Mouse (Mus musculus) layer of hippocampus, postnatal 36 days (tissue): ENCODE data around the gene Wdr34. TPM values are rescaled to one million over a fixed set of nuclear protein-coding genes. Genes with fewer than 3 reads are reported as not detected.

ENCODE experiments used
- DNase-seq, 2 experiments: peaks; one replicate each; pipeline ENCODE4 v3.0.0; 2022
- total RNA-seq, 2 experiments: library from RNA; stranded (reverse); gene quantifications; 2 replicates each; pipeline ENCODE4 v1.2.3; 2021

The Wdr34 gene
- total RNA-seq, result 10 to 100 TPM; 31.8 to 34.0 TPM

DNA sequence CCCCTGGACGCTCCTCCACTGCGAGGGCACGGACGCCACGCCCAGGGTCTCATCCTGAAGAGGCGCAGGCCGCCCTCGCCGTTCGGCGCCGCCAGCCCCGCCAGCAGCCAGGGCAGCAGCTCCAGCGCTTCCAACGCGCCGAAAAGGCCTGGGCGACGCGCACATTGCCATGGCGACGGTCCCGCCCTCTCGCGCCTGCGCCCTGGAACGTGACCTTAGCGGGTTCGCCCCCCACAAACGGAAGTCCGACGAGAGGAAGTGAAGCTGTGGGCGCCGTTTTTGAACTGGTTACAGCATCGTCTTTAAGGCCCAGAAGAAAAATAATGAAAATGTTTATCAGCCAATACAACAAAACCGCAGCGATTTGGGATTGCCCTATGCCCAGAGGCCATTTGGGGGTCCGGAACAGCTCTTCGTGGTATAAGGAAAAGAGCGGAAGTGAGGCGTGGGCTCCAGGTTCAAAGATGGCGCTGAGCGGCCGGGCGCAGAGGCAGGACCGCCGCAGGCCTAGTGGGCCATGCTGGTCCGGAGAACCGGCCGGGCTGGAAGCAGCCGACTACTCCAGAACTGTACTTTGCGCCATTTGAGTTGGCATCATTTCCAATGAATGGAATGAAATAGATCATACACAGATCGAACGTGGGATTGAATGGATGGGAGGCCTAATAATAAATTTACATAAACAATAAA is at the start of gene Wdr34:
Gene Wdr34, minus strand, starts transcription at position 183 of the 690 bp plus-strand sequence.
- DNase-seq, result peak; percentile 97 to 98

DNA sequence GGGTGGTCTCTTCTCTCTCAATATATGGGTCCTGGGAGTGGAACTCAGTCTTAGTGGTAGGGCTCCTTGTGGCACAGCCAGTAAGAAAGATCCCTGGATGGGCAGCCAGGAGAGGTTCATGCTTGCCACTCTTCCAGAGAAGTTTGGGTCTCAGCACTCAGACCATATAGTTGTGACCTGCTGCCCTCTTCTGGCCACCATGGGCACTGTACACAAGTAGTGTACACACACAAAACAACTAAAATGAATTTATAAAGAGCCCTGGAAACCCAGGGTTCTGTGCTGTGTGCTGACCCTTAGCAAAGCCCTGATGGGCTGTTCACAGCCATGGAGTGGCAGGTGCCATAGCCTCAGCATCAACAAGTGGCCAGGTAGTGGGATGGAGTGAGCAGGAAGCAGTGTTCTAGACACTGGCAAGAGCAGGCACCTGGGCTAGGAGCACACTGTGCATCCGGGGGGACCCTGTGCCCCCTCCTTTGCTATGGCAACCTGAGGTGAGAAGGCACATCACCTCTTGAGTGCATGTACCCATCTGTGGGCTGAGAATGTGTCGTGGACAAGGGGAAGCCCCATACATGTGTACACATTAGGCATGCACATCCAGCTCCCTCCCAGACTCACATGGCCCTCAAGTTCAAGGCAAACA is 47.3 kb upstream of the Wdr34 start:
- no peak for DNase-seq

DNA sequence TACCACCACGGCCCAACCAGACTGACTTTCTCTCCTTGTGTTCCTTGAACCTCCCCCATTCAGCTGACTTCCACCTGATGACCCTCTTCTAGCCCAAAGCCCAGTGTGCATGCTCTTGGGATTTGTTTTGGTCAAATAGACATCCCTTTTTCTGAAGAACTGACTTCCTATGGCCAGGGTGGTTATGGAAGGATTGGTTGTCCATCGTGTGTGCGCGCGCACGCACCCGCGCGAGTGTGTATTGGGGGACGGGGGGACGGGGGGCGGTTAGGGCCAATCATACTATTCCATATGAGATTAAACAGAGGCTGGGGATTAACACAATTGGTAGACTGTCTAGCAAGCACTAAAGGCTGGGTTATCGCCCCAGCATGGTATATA is 45.5 kb upstream of the Wdr34 start:
- DNase-seq, result no peak

DNA sequence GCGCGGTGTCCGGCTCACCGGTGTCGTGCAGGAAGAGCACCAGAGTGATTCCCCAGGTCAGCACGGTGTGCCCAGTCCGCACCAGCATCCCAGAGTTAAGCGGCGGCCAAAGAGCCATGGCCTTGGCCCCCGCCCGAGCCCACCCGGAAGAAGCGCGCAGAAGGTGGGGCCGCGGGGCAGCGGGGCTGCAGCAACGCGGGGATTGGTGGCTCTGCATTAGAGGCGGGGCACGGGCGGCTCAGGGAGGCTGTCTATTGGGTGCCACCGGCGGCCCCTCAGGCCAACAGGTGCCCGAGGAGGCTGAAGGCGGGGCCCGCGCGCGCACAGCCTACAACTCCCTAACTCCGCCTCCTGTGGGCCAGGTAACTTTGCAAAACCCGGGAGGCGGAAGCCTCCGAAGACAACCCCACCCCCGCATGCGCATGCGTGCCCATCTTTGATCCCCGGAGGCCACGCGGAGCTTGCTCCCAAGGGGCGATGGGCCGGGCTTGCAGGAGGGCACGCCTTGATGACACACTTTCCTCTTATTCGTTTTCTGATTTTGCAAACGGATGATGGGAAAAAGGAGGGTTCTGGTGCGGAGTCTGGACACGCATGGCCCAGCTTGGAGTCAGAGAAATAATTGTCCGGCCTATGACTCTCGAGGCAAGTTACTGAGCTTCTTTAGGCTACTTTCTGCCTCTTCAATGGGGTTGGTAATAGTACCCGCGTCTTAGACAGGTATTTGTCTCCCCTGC is 45.0 kb upstream of the Wdr34 start, which contains the start of gene Zdhhc12:
Gene Zdhhc12, minus strand, starts transcription at position 178 of the 737 bp plus-strand sequence.
- DNase-seq, result peak; percentile 91 to 94

DNA sequence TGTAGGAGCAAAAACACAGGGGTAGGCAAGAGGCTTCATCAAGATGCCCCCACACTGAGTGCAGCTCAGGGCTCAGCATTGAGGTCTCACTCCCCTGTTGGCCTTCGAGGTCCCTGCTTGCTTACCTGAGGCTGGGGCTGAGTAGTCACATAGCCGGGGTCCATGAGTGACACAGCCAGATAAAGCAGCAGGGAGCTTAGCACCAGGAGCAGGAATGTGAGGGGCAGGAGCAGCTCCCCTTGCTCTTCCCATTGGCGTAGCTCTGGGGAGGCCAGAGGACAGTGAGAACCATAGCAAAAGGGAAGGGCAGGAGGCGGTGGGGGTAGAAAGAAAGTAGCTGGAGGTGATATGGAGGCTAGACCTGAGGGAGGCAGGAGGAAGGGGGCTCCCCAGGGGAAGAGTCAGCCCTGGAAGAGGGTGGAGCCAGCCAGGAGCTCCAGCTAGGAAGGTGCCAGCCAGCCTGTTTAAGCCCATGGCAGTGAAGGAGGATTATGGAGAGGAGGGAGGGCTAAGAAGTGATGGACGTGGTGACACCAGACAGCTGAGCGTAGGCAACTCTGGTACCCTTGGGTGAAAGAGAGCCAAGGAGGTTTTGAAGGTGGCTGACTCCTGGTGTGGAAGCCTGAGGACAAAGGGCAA is 43.7 kb upstream of the Wdr34 start:
- DNase-seq, result no peak

DNA sequence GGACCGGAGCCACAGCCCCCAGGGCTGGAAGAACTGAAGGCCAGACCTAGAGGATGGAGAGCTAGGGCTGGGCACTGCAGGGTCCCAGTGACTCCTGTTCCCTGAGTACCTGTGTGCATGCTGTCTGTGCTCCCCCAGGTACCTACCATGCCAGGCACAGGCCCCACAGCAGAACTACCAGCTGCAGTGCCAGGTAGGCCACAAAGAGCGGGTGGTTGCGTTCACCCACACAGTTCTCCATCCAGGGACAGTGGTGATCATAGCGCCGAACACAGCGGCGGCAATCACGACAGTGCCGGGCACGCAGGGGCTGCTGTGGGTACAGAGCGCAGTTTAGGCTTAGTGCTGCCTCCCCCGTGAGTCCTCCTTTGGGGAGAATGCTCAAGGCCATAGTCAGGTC is 42.8 kb upstream of the Wdr34 start:
- DNase-seq, result no peak

DNA sequence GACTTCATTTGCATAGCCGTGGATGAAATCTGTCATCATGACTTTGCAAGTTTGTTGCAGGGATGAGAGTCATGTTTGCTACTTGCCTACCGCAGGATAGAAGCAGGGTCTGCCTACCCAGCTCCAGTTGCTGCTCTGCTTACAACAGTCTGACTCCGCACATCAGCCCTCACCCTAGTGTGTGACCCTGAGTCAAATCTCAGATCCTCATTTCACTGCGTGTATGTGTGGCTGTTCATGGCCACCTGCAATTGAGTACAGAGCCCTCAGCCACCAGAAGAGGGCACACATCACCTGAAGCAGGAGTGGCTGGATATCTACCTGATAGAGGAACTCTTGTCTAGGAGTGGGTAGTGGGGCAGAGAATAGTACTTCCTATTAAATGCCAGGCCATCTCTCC is 38.6 kb upstream of the Wdr34 start:
- no peak for DNase-seq

DNA sequence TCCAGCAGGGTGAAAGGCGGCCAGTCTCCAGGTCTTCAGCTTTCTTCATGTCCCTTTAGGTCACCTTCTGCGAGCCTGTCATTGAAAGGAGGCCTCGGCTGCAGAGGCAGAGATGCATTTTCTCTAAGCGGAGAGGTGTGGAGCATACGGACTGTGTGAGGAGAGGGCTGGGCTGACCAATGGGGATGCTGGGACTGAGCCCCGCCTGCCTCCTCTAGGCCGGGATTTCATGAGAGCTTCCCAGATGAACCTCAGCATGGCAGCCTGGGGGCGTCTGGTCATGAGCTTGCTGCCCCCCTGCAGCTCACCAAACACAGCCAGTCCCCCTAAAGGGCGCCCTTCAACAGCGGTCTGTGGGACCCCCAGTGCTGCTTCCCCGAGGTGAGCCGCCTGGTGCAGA is 36.0 kb upstream of the Wdr34 start:
- DNase-seq, result no peak

DNA sequence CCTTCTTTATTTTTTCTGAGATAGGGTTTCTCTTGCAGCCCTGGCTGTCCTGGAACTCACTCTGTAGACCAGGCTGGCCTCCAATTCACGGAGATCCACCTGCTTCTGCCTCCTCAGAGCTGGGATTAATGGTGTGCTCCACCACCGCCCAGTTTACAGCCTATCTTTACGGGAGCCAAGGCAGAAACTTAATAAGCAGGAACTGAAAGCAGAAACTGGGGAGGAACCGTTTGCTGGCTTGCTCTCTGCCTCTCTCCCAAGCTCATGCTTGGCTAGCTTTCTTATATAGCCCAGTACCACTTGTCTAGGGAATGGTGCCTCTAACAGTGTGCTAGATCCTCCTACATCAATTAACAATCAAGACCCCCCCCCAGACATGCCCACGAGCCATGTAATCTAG is 35.4 kb upstream of the Wdr34 start:
- no peak for DNase-seq

DNA sequence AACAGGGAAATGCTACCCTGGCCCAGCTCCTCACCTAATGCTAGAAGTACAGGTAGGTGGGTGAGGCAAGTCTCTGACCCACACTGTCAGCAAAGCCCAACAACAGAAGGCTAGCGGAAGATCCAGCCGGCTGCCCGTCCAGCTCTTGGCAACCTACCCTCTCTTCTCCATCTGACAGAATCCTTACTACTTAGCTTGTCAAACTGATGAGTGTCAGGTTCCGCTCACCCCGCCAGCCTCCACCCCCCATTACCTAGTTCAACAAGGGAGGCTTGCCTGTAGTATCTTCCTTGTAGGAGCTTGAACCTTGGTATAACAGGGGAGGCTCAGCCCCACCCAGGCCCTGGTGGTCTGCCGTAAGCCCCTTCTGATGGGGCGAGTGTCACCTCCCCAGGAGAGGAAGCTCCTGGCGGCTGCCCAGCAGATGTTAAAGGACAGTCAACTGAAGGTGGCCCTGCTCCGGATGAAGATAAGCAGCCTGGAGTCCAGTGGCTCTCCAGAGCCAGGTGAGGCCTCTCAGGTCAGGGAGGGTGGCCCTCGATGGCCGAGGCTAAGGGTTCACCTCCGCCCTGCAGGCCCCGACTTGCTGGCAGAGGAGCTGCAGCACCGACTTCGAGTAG is 31.6 kb upstream of the Wdr34 start:
- no peak for DNase-seq

DNA sequence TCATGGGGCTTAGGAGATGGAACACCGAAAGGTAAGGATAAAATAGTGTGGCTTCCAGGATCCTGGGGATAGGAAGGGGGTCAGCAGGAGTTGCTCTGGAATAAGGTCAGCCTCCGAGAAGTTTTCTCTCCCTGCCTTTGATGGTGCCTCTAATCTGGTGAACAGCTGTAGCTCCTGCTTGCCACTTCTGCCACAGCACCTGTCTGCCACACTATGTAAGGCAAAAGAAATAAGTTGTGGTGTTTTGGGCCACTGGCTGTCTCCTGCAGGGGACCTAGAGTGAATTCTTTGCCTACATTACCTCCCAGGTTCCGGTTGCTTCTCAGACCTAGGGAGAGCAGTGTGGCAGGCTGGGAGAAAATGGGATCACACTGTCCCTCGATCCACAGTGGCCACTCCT is 30.1 kb upstream of the Wdr34 start:
- no peak for DNase-seq

DNA sequence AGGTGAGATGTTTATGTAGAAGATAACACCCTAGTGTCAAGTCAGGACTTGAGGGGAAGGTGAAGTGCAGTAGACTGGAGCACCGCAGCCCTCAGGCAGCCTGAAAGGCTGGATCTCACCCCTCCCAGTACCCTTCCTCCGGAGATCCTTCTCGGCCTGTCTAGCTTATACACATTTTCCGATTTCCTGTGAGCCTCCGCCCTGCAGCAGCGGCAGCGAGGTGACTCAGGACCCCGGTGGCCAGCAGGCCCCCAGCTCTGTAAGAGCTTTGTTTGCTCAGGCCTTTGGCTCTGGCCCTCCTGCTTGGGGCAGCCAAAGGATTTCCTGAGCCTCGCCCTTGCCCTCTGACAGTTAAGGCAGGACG is 29.6 kb upstream of the Wdr34 start:
- no peak for DNase-seq

DNA sequence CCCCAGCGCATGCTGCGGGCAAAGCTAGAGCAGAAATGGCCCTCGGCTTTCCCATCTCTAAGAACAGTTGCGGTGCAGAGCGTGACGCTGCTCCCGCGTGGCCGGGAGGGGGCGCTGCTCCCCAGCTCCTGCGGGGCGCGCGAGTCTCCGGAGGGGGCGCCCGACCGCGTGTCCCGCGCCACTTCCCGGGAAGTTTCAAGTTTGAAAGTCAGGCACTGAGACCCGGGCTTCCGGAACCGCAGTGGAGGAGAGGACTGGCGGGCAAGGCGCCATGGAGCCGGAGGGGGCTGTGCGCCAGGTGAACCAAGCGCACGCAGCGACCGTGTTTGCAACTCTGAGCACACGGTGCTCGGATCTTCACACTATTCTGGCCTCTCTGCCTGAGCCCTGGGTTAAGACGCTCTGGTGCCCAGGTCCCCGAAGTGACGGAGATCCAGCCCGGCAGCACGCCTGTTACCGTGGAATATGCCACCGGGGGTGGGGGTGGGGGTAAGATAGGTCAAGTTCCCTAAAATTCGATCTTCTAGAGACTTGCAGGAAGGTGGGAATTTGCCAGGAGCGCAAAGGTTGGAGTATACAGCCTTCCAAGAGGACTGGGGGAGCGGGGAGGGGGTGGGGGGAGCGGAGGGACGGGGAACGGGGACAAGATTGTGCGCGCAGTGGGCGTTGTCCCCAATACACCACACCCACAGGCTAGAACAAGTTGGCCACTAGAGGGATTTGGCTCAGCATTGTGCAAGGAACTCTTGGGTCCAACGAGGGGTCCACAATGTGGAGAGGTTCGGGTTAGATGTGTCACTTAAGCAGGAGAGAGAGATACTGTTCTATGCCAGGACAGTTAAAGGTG is 29.0 kb upstream of the Wdr34 start, which contains the start of gene Pkn3:
Gene Pkn3, plus strand, starts transcription at position 183 of the 847 bp plus-strand sequence.
- DNase-seq, result peak; percentile 76 to 77

DNA sequence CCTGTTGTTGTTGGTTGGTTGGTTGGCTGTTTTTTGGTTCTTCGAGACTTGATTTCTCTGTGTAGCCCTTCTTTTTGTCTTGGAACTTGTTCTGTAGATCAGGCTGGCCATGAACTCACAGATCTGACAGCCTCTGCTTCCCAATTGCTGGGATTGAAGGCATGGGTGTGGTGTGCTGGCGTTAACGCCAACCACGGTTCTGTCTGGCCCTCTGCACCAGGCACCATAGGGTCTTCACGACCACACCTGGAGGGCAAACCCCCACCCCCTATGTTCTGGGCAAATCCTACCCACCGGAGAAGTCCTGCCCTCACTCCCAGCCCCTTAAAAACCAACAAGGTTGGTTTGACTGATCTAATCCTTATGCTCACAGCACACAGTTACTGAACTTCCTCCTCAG is 28.3 kb upstream of the Wdr34 start:
- no peak for DNase-seq

DNA sequence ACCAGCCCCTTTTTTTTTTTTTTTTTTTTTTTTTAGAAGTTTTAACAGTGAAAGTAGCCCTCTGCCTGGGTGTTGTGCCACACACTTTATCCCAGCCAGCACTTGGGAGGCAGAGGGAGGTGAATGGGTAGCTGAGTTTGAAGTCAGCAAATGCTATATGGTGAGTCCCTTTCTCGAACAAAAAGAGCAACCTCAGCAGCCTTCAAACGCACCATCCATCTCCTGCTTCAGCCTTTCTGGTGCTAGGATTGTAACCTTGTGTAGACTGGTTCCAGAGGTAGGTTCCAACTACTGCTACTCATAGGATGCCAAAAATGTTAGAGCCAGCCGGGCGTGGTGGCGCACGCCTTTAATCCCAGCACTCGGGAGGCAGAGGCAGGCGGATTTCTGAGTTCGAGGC is 27.8 kb upstream of the Wdr34 start:
- DNase-seq, result no peak

DNA sequence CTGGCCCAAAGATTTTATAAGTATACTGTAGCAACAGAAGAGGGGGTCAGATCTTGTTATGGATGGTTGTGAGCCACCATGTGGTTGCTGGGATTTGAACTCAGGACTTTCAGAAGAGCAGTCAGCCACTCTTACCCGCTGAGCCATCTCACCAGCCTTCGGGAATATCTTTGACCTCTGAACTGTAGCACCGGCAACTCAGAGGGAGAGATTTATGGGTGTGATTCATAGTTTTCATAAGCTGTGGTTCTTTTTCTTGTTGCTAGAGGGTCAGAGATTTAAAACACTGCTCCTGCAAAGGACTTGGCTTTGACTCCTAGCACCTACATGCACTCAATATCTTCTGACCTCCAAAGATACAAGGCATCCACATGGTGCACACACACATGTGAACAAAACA is 26.9 kb upstream of the Wdr34 start:
- DNase-seq, result no peak

DNA sequence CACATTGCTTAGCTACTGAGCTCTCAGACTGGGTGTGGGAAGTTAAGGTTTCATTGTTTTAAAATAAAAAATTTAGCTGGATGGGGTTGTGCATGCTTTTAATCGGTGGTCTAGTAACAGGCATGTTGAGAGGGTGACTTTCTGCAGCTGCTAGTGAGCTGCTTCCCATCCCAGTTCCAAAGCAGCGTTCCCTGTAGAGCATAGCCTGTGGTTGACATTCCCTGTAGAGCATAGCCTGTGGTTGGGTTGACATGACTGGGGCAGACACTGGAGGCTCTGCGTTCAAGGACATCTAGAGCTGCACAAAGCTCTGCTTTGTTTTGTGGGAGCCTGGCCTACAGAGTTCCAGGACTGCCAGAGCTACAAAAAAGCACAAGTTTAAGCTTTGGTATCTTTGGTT is 24.6 kb upstream of the Wdr34 start:
- DNase-seq, result no peak

DNA sequence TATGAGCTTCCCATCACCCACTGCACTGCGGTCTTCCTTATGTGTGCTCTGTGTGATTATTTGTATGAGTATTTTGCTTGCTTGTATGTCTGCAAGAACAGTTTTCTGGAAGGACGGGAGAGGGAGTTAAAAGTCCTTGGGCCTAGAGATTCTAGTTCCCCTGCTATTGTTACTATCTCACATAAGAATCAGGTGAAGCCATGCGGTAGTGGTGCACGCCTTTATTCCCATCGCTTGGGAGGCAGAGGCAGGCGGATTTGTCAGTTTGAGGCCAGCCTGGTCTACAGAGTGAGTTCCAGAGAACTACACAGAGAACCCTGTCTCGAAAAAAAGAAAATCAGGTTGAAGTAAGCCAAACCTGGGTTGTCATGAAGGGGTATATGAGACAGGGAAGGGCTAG is 24.2 kb upstream of the Wdr34 start:
- no peak for DNase-seq

DNA sequence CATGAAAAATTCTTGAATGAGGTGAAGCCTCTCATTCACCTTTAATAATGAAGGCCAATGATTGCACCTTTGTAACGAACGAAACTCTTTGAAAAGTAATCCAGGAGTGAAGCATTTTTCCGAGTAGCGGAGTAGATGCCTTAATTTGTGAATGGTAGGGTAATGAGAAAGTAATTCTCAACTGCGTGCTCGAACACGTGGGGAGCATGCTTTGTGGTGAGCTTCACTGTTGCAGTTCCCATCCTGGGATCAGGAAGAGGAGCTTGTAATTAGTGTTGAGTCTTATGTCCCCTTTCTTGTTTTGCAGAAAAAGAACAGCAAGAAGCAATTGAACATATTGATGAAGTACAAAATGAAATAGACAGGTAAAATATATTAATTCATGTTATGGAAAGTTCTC is 19.3 kb upstream of the Wdr34 start:
- no peak for DNase-seq

DNA sequence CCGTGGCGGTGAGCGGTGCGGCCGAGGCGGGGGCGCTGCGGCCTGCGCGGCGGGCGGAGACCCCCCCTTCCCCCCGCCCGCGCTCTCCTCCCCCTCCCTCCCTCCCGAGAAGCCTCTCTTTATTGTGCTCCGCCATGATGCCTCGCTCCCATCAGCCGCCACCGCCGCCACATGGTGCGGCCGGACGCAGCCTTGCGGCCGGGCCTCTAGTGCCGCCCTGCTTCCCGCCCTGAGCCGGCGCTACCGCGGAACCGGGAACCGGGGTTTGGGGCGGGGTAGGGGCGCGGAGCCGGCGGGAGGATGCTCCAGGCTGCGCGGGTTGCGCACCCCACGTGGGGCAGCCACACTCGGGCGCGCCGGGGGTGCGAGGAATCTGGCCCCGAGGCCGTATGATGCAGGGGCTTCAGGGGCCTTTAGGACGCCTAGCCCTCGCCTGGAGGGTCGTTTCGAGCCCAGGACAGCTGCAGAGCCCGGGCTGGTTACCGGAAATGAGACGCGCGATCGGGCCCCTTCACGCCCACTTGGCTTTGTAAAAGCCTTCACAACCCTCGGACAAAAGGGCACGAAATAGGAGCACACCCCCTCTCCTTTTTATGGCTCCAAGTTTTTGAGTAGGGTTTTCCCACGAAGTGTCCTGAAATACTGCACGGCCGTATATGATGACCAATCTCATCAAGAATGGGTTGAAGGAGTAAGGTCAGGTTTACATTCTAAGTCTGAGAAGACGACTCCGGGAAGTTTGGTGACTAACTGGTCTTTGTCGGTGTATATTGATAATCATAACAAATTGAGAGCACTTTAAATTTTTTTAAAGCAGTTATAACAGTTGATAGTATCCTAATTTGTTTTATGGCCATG is 18.6 kb upstream of the Wdr34 start:
- peak; percentile 41 to 53 for DNase-seq
